ENCODE assay signal across 8 mouse cellular contexts in genomic region chr2:57123991-57124840, GRCm38 (mm10). TPM values are rescaled to one million over a fixed set of nuclear protein-coding genes. Genes with fewer than 3 reads are reported as not detected.
DNase-seq lines count a peak whose midpoint lies in the region; ATAC-seq and TF ChIP-seq lines count a peak whose summit lies in the region.

Gene Nr4a2, minus strand, starts transcription at chr2:57124003.

- peaks cover 9% of the 10 kb centered on the region; the same call in 1 of the 2 replicates for H3K79me2 ChIP-seq in macrophage (ENCODE audit: inconsistent target)

- no peaks in the 10 kb centered on the region for H3K9me3 ChIP-seq in hindbrain, embryonic 13.5 days

- H3K4me2 ChIP-seq in hindbrain, embryonic 13.5 days = peak within 1 kb of the TSS; percentile 90

- H3K27me3 ChIP-seq in Patski = peaks cover 4% of the 10 kb centered on the region
- H3K27me3 ChIP-seq in hindbrain, embryonic 13.5 days = peaks cover 39% of the 10 kb centered on the region

- WGBS in hindbrain, embryonic 13.5 days = 10% methylated on average over 38 of the region's 69 CpGs
- 8% methylated on average over 68 of the region's 69 CpGs for WGBS in macrophage (ENCODE audit: missing documents)

- in situ Hi-C loops in Patski (cut with MboI; ENCODE audit: low pct_unique_long_range_greater_than_20kb) = loop anchor here (10.0 kb wide), 1 partner anchor 111 kb away; the partner anchor contains the start of gene Gpd2

- intact Hi-C loops in left cerebral cortex, adult 2 months (cut with DNase I) = loop anchor here (5.0 kb wide), 1 partner anchor 1007 kb away; no protein-coding TSS in a partner anchor

- POLR2A ChIA-PET in Patski (lab: Charles Lee) = interaction anchor here (1.4 kb wide), 1 partner anchor 114 kb away, joined by 3 read pairs; the partner anchor contains the start of gene Gpd2

- no peaks in the 10 kb centered on the region for H3K36me3 ChIP-seq in hindbrain, embryonic 13.5 days
- no peaks in the 10 kb centered on the region for H3K36me3 ChIP-seq in macrophage (ENCODE audit: inconsistent target)

- H3K27ac ChIP-seq in hindbrain, embryonic 13.5 days = peak within 1 kb of the TSS; percentile 71
- H3K27ac ChIP-seq in left cerebral cortex, adult 2 months = peak within 1 kb of the TSS; percentile 86
- H3K27ac ChIP-seq in macrophage = no peak within 1 kb of the TSS

- peak within 1 kb of the TSS; percentile 78 for H3K4me3 ChIP-seq in hindbrain, embryonic 13.5 days
- H3K4me3 ChIP-seq in left cerebral cortex, adult 2 months = peak within 1 kb of the TSS; percentile 89
- H3K4me3 ChIP-seq in macrophage (ENCODE audit: inconsistent target) = peak within 1 kb of the TSS; percentile 51

- no peak for TF ChIP-seq CTCF in Patski (IDR thresholded peaks at IDR 0.05)
- no peak; the same call in 1 of the 2 replicates for TF ChIP-seq CTCF in left cerebral cortex, adult 2 months (IDR thresholded peaks at IDR 0.05)

- CTCF ChIA-PET in Patski (lab: Charles Lee) = no interaction called here

- peak; percentile 92 for ATAC-seq in Patski
- peak; percentile 92 for ATAC-seq in hindbrain, embryonic 13.5 days (ENCODE audit: low FRiP score)

- H3K4me1 ChIP-seq in hindbrain, embryonic 13.5 days (replicated peaks) = peaks cover 13% of the 10 kb centered on the region; the same call in 1 of the 2 replicates

- no peak for DNase-seq in Patski (ENCODE audit: low read depth, low spot score)
- DNase-seq in cerebellum, adult 9-10 months = peak; percentile 84
- DNase-seq in frontal cortex, postnatal 10 days (ENCODE audit: low spot score in 2 of 2) = peak; percentile 26 to 57
- DNase-seq in left cerebral cortex, adult 2 months (ENCODE audit: extremely low spot score in 1 of 2, low spot score in 2 of 2) = peak; percentile 67 to 68
- DNase-seq in right cerebral cortex, postnatal 10 days (ENCODE audit: low spot score in 2 of 2) = peak; percentile 51 to 72
- DNase-seq in yolk sac, embryonic 10.5 days (ENCODE audit: low spot score) = peak; percentile 76

- H3K9ac ChIP-seq in hindbrain, embryonic 13.5 days = peak within 1 kb of the TSS; percentile 79

RNA-seq across cellular contexts. Expression of gene Nr4a2, which starts in this region (rescaled TPM):
- polyA plus RNA-seq in Patski (2021) = 1.7 TPM
- polyA plus RNA-seq in hindbrain, embryonic 13.5 days (2015; fragmentation: Nextera tagmentation; extraction: Ambion mirVana) = 25.7 and 28.6 TPM in 2 replicates
- total RNA-seq in left cerebral cortex, adult 2 months (2021) = 10 to 100 TPM; 38.1 to 58.8 TPM
- 10 to 100 TPM in 3 of 26 experiments, 1 to 10 TPM in 20, under 1 TPM in 2, not detected in 1; 0.59 to 29.7 (median 2.7) TPM for total RNA-seq in macrophage (2018; cell fraction: chromatin; rRNA removed)
- 1 to 10 TPM in 25 of 26 experiments, under 1 TPM in 1; 0.65 to 6.3 (median 1.8) TPM for total RNA-seq in macrophage (2018; cell fraction: cytosol; rRNA removed)
- total RNA-seq in macrophage (2018; cell fraction: nucleus; rRNA removed) = 10 to 100 TPM in 3 of 26 experiments, 1 to 10 TPM in 21, under 1 TPM in 2; 0.51 to 16.7 (median 2.6) TPM
- polyA plus RNA-seq in macrophage (2018) = 0.45 to 1.7 TPM (median 1.7 TPM) in 3 replicates
